Mouse (Mus musculus) thymus, postnatal 0 days (tissue): ENCODE results near the gene Aldh18a1. TPM values are rescaled to one million over a fixed set of nuclear protein-coding genes. Genes with fewer than 3 reads are reported as not detected.

Source experiments
- polyA plus RNA-seq: library from polyadenylated mRNA; unstranded; fragments of >200 nt; fragmentation: Nextera tagmentation; extraction: Ambion mirVana; gene quantifications from 2 replicates; pipeline ENCODE4 v1.2.1, GENCODE M21; 2015

Aldh18a1 gene
- polyA plus RNA-seq, 1 experiment from 2014 or later: 28.2 TPM

Other genes starting within 250 kb of the Aldh18a1 start
- gene Sorbs1, start 74.7 kb downstream of the Aldh18a1 start, polyA plus RNA-seq: 15.8 and 16.1 TPM in 2 replicates
- gene Tctn3, start 23.8 kb upstream of the Aldh18a1 start, polyA plus RNA-seq: 4.4 and 4.5 TPM in 2 replicates
- 6.6 and 7.4 TPM in 2 replicates for gene Entpd1, start 23.9 kb upstream of the Aldh18a1 start, polyA plus RNA-seq
- 0.10 TPM in 1 of 2 replicates, not detected in the other for gene Cc2d2b, start 160.3 kb upstream of the Aldh18a1 start, polyA plus RNA-seq
- 7.6 and 8.7 TPM in 2 replicates for gene Ccnj, start 242.8 kb upstream of the Aldh18a1 start, polyA plus RNA-seq